In genomic region chr7:127102148-127102547, GRCm38 (mm10) we compare ENCODE assay signal across 26 mouse cellular contexts. TPM values are rescaled to one million over a fixed set of nuclear protein-coding genes. Genes with fewer than 3 reads are reported as not detected.
DNase-seq lines count a peak whose midpoint lies in the region; ATAC-seq and TF ChIP-seq lines count a peak whose summit lies in the region.
"Had no signal": no experiment of that assay in that cellular context is flagged by ENCODE, and none has a peak within 500 bp of the region (broad histone marks: within the 10 kb centered on the region; RNA-seq: fewer than 3 reads in every experiment).

No protein-coding gene starts in this region.

- no peaks in the 10 kb centered on the region for H3K9me3 ChIP-seq in forebrain, embryonic 11.5 days (ENCODE audit: control insufficient read depth, low read length)
- H3K9me3 ChIP-seq in forebrain, embryonic 16.5 days (ENCODE audit: control insufficient read depth, low read length), result no peaks in the 10 kb centered on the region
- H3K9me3 ChIP-seq in stomach, embryonic 15.5 days, result no peaks in the 10 kb centered on the region
- H3K9me3 ChIP-seq in stomach, postnatal 0 days (ENCODE audit: control insufficient read depth, low read length), result no peaks in the 10 kb centered on the region
- H3K9me3 ChIP-seq in kidney, embryonic 16.5 days (ENCODE audit: low read length), result no peaks in the 10 kb centered on the region
- H3K9me3 ChIP-seq: embryonic facial prominence, embryonic 12.5 days; forebrain, embryonic 13.5 days; heart, embryonic 15.5 days had no signal

- H3K4me3 ChIP-seq in forebrain, embryonic 11.5 days (ENCODE audit: low read depth, low read length), result no peak overlapping the region
- H3K4me3 ChIP-seq in forebrain, embryonic 16.5 days (replicated peaks; ENCODE audit: low read length), result no peak overlapping the region
- H3K4me3 ChIP-seq in stomach, embryonic 15.5 days (replicated peaks), result no peak overlapping the region
- H3K4me3 ChIP-seq in stomach, postnatal 0 days (ENCODE audit: low read depth, low read length), result no peak overlapping the region
- H3K4me3 ChIP-seq in kidney, embryonic 16.5 days (ENCODE audit: low read length), result no peak overlapping the region
- H3K4me3 ChIP-seq: embryonic facial prominence, embryonic 12.5 days; erythroblast, embryonic 14.5 days; forebrain, embryonic 13.5 days; gastrocnemius, adult 2 months; heart, embryonic 15.5 days had no signal

- no peak overlapping the region for H3K27ac ChIP-seq in forebrain, embryonic 11.5 days (ENCODE audit: low read depth, low read length)
- no peak overlapping the region for H3K27ac ChIP-seq in forebrain, embryonic 16.5 days (ENCODE audit: low read length)
- H3K27ac ChIP-seq in stomach, embryonic 15.5 days, result 0 out of 2 replicates have a peak overlapping the region, but pooled peaks have one; percentile 11
- no peak overlapping the region for H3K27ac ChIP-seq in stomach, postnatal 0 days (replicated peaks)
- H3K27ac ChIP-seq in kidney, embryonic 16.5 days (ENCODE audit: low read length), result no peak overlapping the region
- H3K27ac ChIP-seq: embryonic facial prominence, embryonic 12.5 days; forebrain, embryonic 13.5 days; gastrocnemius, adult 2 months; heart, embryonic 15.5 days; hindbrain, embryonic 14.5 days; hindbrain, postnatal 0 days had no signal

- no peak overlapping the region for H3K9ac ChIP-seq in forebrain, embryonic 11.5 days (ENCODE audit: low read length)
- H3K9ac ChIP-seq in forebrain, embryonic 16.5 days (replicated peaks; ENCODE audit: low read depth, low read length), result no peak overlapping the region
- no peak overlapping the region for H3K9ac ChIP-seq in stomach, embryonic 15.5 days
- no peak overlapping the region for H3K9ac ChIP-seq in stomach, postnatal 0 days (ENCODE audit: low read length)
- H3K9ac ChIP-seq in kidney, embryonic 16.5 days (replicated peaks; ENCODE audit: low read length), result no peak overlapping the region
- H3K9ac ChIP-seq: embryonic facial prominence, embryonic 12.5 days; forebrain, embryonic 13.5 days; forebrain, postnatal 0 days; heart, embryonic 15.5 days; hindbrain, embryonic 14.5 days had no signal

- no peaks in the 10 kb centered on the region for H3K36me3 ChIP-seq in forebrain, embryonic 11.5 days (ENCODE audit: control insufficient read depth, insufficient read depth, low read length)
- no peaks in the 10 kb centered on the region for H3K36me3 ChIP-seq in forebrain, embryonic 16.5 days (ENCODE audit: control insufficient read depth, insufficient read depth)
- no peaks in the 10 kb centered on the region for H3K36me3 ChIP-seq in stomach, embryonic 15.5 days
- H3K36me3 ChIP-seq in stomach, postnatal 0 days (ENCODE audit: control insufficient read depth, insufficient read depth, low read length), result no peaks in the 10 kb centered on the region
- no peaks in the 10 kb centered on the region for H3K36me3 ChIP-seq in kidney, embryonic 16.5 days (ENCODE audit: insufficient read depth, low read length)
- H3K36me3 ChIP-seq: embryonic facial prominence, embryonic 12.5 days; heart, embryonic 15.5 days had no signal

- no peak for TF ChIP-seq CTCF in stomach, postnatal 0 days (IDR thresholded peaks at IDR 0.05; ENCODE audit: low read depth)

- DNase-seq in forebrain, embryonic 11.5 days (ENCODE audit: low spot score), result peak; percentile 17
- no peak for DNase-seq in stomach, postnatal 0 days (ENCODE audit: low spot score)
- DNase-seq in thymus, postnatal 25 days, result peak; percentile 50
- DNase-seq: B cell, adult 2 months; cerebellum, adult 18-20 months; cerebellum, adult 9-10 months; forebrain, postnatal 0 days; gastrocnemius, adult 2 months; gastrocnemius, postnatal 14 days; heart, adult 11 months; heart, postnatal 10 days; heart, postnatal 4 days had no signal

- H3K4me2 ChIP-seq in forebrain, embryonic 11.5 days (ENCODE audit: low read depth, low read length, severe bottlenecking), result no peak overlapping the region
- no peak overlapping the region for H3K4me2 ChIP-seq in forebrain, embryonic 16.5 days (ENCODE audit: low read length)
- H3K4me2 ChIP-seq in stomach, embryonic 15.5 days, result no peak overlapping the region
- no peak overlapping the region for H3K4me2 ChIP-seq in stomach, postnatal 0 days (replicated peaks; ENCODE audit: low read depth)
- no peak overlapping the region for H3K4me2 ChIP-seq in kidney, embryonic 16.5 days (replicated peaks; ENCODE audit: low read depth, low read length)
- H3K4me2 ChIP-seq: embryonic facial prominence, embryonic 12.5 days; forebrain, embryonic 13.5 days; heart, embryonic 11.5 days; heart, embryonic 15.5 days; hindbrain, embryonic 14.5 days had no signal

- no peaks in the 10 kb centered on the region for H3K27me3 ChIP-seq in forebrain, embryonic 11.5 days (ENCODE audit: control insufficient read depth, insufficient read depth, low read length)
- H3K27me3 ChIP-seq in forebrain, embryonic 16.5 days (replicated peaks; ENCODE audit: control insufficient read depth, insufficient read depth, low read length), result no peaks in the 10 kb centered on the region
- H3K27me3 ChIP-seq in stomach, embryonic 15.5 days (replicated peaks), result no peaks in the 10 kb centered on the region
- no peaks in the 10 kb centered on the region for H3K27me3 ChIP-seq in stomach, postnatal 0 days (ENCODE audit: control insufficient read depth, insufficient read depth, low read length)
- H3K27me3 ChIP-seq in kidney, embryonic 16.5 days (ENCODE audit: insufficient read depth, low read length), result no peaks in the 10 kb centered on the region
- H3K27me3 ChIP-seq: embryonic facial prominence, embryonic 12.5 days; forebrain, embryonic 13.5 days; Patski had no signal

- no peak for TF ChIP-seq EP300 in stomach, postnatal 0 days (optimal IDR thresholded peaks at IDR 0.05)

- no peak for ATAC-seq in forebrain, embryonic 11.5 days (replicated peaks; ENCODE audit: low FRiP score)
- ATAC-seq in forebrain, embryonic 16.5 days, result no peak
- no peak for ATAC-seq in stomach, embryonic 15.5 days (ENCODE audit: insufficient read depth, low FRiP score, low read depth)
- no peak for ATAC-seq in stomach, postnatal 0 days (ENCODE audit: low FRiP score, low TSS enrichment)
- ATAC-seq in kidney, embryonic 16.5 days (ENCODE audit: low FRiP score, low TSS enrichment), result no peak
- ATAC-seq: forebrain, embryonic 13.5 days; forebrain, postnatal 0 days; hindbrain, postnatal 0 days; inflammation-experienced regulatory T-cells, adult 6 months; Patski had no signal

- H3K4me1 ChIP-seq in forebrain, embryonic 11.5 days (replicated peaks; ENCODE audit: control insufficient read depth, insufficient read depth, low read length), result peaks cover 2% of the 10 kb centered on the region; the same call in 1 of the 2 replicates
- peaks cover 8% of the 10 kb centered on the region for H3K4me1 ChIP-seq in forebrain, embryonic 16.5 days (replicated peaks; ENCODE audit: control insufficient read depth, insufficient read depth, low read length)
- H3K4me1 ChIP-seq in stomach, embryonic 15.5 days, result peaks cover 3% of the 10 kb centered on the region
- H3K4me1 ChIP-seq in stomach, postnatal 0 days (replicated peaks; ENCODE audit: control insufficient read depth, insufficient read depth), result no peaks in the 10 kb centered on the region
- H3K4me1 ChIP-seq in kidney, embryonic 16.5 days (ENCODE audit: insufficient read depth, low read length), result no peaks in the 10 kb centered on the region
- H3K4me1 ChIP-seq: embryonic facial prominence, embryonic 12.5 days had no signal

- WGBS in forebrain, embryonic 11.5 days, result 74% methylated on average over 6 of the region's 6 CpGs
- WGBS in forebrain, embryonic 16.5 days, result 81% methylated on average over 6 of the region's 6 CpGs
- WGBS in stomach, embryonic 15.5 days, result 70% methylated on average over 6 of the region's 6 CpGs
- 67% methylated on average over 6 of the region's 6 CpGs for WGBS in stomach, postnatal 0 days
- 77% methylated on average over 6 of the region's 6 CpGs for WGBS in kidney, embryonic 16.5 days

RNA-seq across cellular contexts. Expression of gene AI467606, which starts 11.0 kb away (rescaled TPM):
- 0.47 and 0.85 TPM in 2 replicates for polyA plus RNA-seq in forebrain, embryonic 11.5 days (2014; fragmentation: Nextera tagmentation; extraction: Ambion mirVana)
- 1.5 and 1.9 TPM in 2 replicates for polyA plus RNA-seq in forebrain, embryonic 16.5 days (2015; fragmentation: Nextera tagmentation; extraction: Ambion mirVana)
- 4.7 and 5.0 TPM in 2 replicates for polyA plus RNA-seq in stomach, embryonic 15.5 days (2015; fragmentation: Nextera tagmentation; extraction: Ambion mirVana)
- polyA plus RNA-seq in stomach, postnatal 0 days (2015; fragmentation: Nextera tagmentation; extraction: Ambion mirVana), result 4.0 and 4.1 TPM in 2 replicates
- polyA plus RNA-seq in kidney, embryonic 16.5 days (2015; fragmentation: Nextera tagmentation; extraction: Ambion mirVana), result 5.3 and 5.4 TPM in 2 replicates

RNA-seq across cellular contexts. Expression of gene Zg16, which starts 15.0 kb away (rescaled TPM):
- polyA plus RNA-seq in forebrain, embryonic 11.5 days (2014; fragmentation: Nextera tagmentation; extraction: Ambion mirVana), result not detected in 2 replicates
- not detected in 2 replicates for polyA plus RNA-seq in forebrain, embryonic 16.5 days (2015; fragmentation: Nextera tagmentation; extraction: Ambion mirVana)
- polyA plus RNA-seq in stomach, embryonic 15.5 days (2015; fragmentation: Nextera tagmentation; extraction: Ambion mirVana), result 14.5 and 34.1 TPM in 2 replicates
- polyA plus RNA-seq in stomach, postnatal 0 days (2015; fragmentation: Nextera tagmentation; extraction: Ambion mirVana), result 1.8 and 2.0 TPM in 2 replicates
- not detected in 2 replicates for polyA plus RNA-seq in kidney, embryonic 16.5 days (2015; fragmentation: Nextera tagmentation; extraction: Ambion mirVana)
- polyA plus RNA-seq: embryonic facial prominence, embryonic 12.5 days; erythroblast, embryonic 14.5 days; forebrain, embryonic 13.5 days; forebrain, postnatal 0 days; G1E; heart, embryonic 11.5 days; heart, embryonic 15.5 days; hindbrain, embryonic 11.5 days; hindbrain, embryonic 14.5 days; hindbrain, postnatal 0 days; Patski had no signal

RNA-seq across cellular contexts. Expression of gene Qprt, which starts 19.9 kb away (rescaled TPM):
- polyA plus RNA-seq in forebrain, embryonic 11.5 days (2014; fragmentation: Nextera tagmentation; extraction: Ambion mirVana), result 5.4 and 5.5 TPM in 2 replicates
- polyA plus RNA-seq in forebrain, embryonic 16.5 days (2015; fragmentation: Nextera tagmentation; extraction: Ambion mirVana), result 0.28 and 1.0 TPM in 2 replicates
- 6.1 and 7.4 TPM in 2 replicates for polyA plus RNA-seq in stomach, embryonic 15.5 days (2015; fragmentation: Nextera tagmentation; extraction: Ambion mirVana)
- polyA plus RNA-seq in stomach, postnatal 0 days (2015; fragmentation: Nextera tagmentation; extraction: Ambion mirVana), result 0.89 and 1.4 TPM in 2 replicates
- 24.4 and 26.2 TPM in 2 replicates for polyA plus RNA-seq in kidney, embryonic 16.5 days (2015; fragmentation: Nextera tagmentation; extraction: Ambion mirVana)
- polyA plus RNA-seq: Patski had no signal

RNA-seq across cellular contexts. Expression of gene Spn, which starts 35.5 kb away (rescaled TPM):
- 0.11 and 0.12 TPM in 2 replicates for polyA plus RNA-seq in forebrain, embryonic 11.5 days (2014; fragmentation: Nextera tagmentation; extraction: Ambion mirVana)
- polyA plus RNA-seq in forebrain, embryonic 16.5 days (2015; fragmentation: Nextera tagmentation; extraction: Ambion mirVana), result 0.09 TPM in 1 of 2 replicates, not detected in the other
- 0.64 and 1.0 TPM in 2 replicates for polyA plus RNA-seq in stomach, embryonic 15.5 days (2015; fragmentation: Nextera tagmentation; extraction: Ambion mirVana)
- 0.21 and 0.22 TPM in 2 replicates for polyA plus RNA-seq in stomach, postnatal 0 days (2015; fragmentation: Nextera tagmentation; extraction: Ambion mirVana)
- polyA plus RNA-seq in kidney, embryonic 16.5 days (2015; fragmentation: Nextera tagmentation; extraction: Ambion mirVana), result 0.21 and 0.32 TPM in 2 replicates
- polyA plus RNA-seq: embryonic facial prominence, embryonic 12.5 days; hindbrain, embryonic 14.5 days had no signal

RNA-seq across cellular contexts. Expression of gene Kif22, which starts 59.9 kb away (rescaled TPM):
- polyA plus RNA-seq in forebrain, embryonic 11.5 days (2014; fragmentation: Nextera tagmentation; extraction: Ambion mirVana), result 207 and 208 TPM in 2 replicates
- polyA plus RNA-seq in forebrain, embryonic 16.5 days (2015; fragmentation: Nextera tagmentation; extraction: Ambion mirVana), result 52.9 and 61.2 TPM in 2 replicates
- 93.5 and 101 TPM in 2 replicates for polyA plus RNA-seq in stomach, embryonic 15.5 days (2015; fragmentation: Nextera tagmentation; extraction: Ambion mirVana)
- 20.8 and 24.4 TPM in 2 replicates for polyA plus RNA-seq in stomach, postnatal 0 days (2015; fragmentation: Nextera tagmentation; extraction: Ambion mirVana)
- 145 and 150 TPM in 2 replicates for polyA plus RNA-seq in kidney, embryonic 16.5 days (2015; fragmentation: Nextera tagmentation; extraction: Ambion mirVana)
